Mouse (Mus musculus) cerebellum, adult 2 months (tissue): ENCODE data around the gene Atcay.

Experiments
- CTCF ChIP-seq: fragments of 200-500 bp; IDR thresholded peaks from 2 replicates; pipeline ENCODE4 v1.5.1; 2011; ENCODE audit warnings: low read depth, mild to moderate bottlenecking, control low read depth, low read length, moderate library complexity, borderline replicate concordance; ENCODE audit not compliant: insufficient read depth
- POLR2A ChIP-seq: fragments of 200-500 bp; IDR thresholded peaks from 2 replicates; pipeline ENCODE4 v1.6.1; 2011; ENCODE audit warnings: low read length, control low read depth, borderline replicate concordance; ENCODE audit not compliant: insufficient read depth

DNA sequence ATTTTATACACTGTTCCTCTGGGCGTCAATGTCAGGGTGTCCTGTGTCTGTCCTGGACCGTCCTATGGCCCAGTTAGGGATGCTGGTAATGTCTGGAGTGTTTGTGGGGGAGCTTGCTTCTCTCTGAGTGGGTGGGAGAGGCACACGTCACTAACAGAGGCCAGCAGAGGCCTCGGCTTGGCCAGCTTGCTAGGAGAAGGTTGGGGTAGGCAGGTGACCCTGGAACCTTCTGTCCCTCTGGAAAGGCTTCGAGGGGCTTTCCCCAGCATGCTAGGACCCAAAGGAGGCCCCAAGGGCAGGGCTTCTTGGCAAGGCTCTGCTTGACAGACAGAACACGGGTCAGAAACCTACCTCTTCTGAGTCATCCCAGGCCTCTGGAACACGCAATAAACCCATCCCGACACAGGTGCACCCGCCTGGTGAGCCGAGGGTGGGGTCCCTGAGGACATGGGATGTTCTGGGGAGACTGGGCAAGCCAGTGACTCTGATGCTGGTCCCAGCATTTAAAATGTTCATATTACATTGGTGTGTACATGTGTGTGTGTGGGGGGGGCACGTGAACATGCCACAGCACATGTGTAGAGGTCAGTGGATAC is 34.1 kb downstream of the Atcay start:
- no peak for TF ChIP-seq CTCF
- TF ChIP-seq POLR2A: no peak
